Mouse (Mus musculus) MEL (cell line): ENCODE results near the gene Scgb2b27.
"Not testable (repeated sequence)": the region's sequence is repeated elsewhere in the genome, so short reads cannot be mapped to it uniquely, and the experiment has no call there.

Source experiments
- CHD2 ChIP-seq: IDR thresholded peaks from 2 replicates; pipeline ENCODE4 v1.6.1; 2011; ENCODE audit warnings: low read length, improper control_type of control experiment
- CTCF ChIP-seq, 3 experiments: IDR thresholded peaks in 2 of 3; conservative IDR thresholded peaks in 1 of 3; 2 replicates each; pipeline ENCODE4 v1.5.1; 2011 to 2012; ENCODE audit warnings: low read length in 3 of 3, low read depth in 2 of 3, mild to moderate bottlenecking in 2 of 3, improper control_type of control experiment in 1 of 3, inconsistent platforms in 1 of 3, mixed read lengths in 1 of 3, moderate library complexity in 1 of 3; ENCODE audit not compliant: control insufficient read depth in 1 of 3, insufficient read depth in 1 of 3, poor library complexity in 1 of 3, severe bottlenecking in 1 of 3
- GABPA ChIP-seq: IDR thresholded peaks from 2 replicates; pipeline ENCODE4 v1.6.1; 2012; ENCODE audit warnings: low read depth, mild to moderate bottlenecking, inconsistent platforms, low read length, improper control_type of control experiment, moderate library complexity
- MAZ ChIP-seq: IDR thresholded peaks from 2 replicates; pipeline ENCODE4 v1.6.1; 2012; ENCODE audit warnings: low read depth, mild to moderate bottlenecking, inconsistent platforms, low read length, improper control_type of control experiment
- POLR2A ChIP-seq, 2 experiments: IDR thresholded peaks; 2 replicates each; pipeline ENCODE4 v1.6.1; 2011 to 2012; ENCODE audit warnings: low read length in 2 of 2, mild to moderate bottlenecking in 2 of 2, control low read depth in 1 of 2, improper control_type of control experiment in 1 of 2, low read depth in 1 of 2, moderate library complexity in 1 of 2; ENCODE audit not compliant: control insufficient read depth in 1 of 2, insufficient read depth in 1 of 2, poor library complexity in 1 of 2
- USF1 ChIP-seq: IDR thresholded peaks from 2 replicates; pipeline ENCODE4 v1.6.1; 2014; ENCODE audit warnings: low read depth, mild to moderate bottlenecking, inconsistent platforms, low read length, improper control_type of control experiment, moderate library complexity
- ZNF384 ChIP-seq: IDR thresholded peaks from 2 replicates; pipeline ENCODE4 v1.6.1; 2012; ENCODE audit warnings: low read depth, mild to moderate bottlenecking, inconsistent platforms, low read length, improper control_type of control experiment

DNA sequence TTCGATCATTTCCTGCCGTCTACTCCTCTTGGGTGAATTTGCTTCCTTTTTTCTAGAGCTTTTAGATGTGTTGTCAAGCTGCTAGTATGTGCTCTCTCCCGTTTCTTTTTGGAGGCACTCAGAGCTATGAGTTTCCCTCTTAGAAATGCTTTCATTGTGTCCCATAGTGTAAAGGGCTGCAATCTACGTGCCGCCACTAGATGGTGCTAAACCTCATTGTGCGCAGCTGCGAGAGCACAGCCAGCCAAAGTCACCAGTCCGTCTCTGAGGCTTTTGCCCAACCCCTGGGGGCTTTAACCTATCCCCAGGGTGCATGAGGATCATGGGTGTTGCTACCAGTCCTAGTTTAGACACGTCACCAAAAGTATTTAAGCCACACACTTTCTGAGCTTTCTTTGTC lies 31.5 kb downstream of the Scgb2b27 start:
- TF ChIP-seq GABPA; CHD2; CTCF (IDR thresholded peaks at IDR 0.05 in 2 of 3, conservative IDR thresholded peaks at IDR 0.05 in 1 of 3; ENCODE audit: control insufficient read depth in 1 of 3, insufficient read depth in 1 of 3, low read depth in 2 of 3, low read length in 3 of 3, poor library complexity in 1 of 3, severe bottlenecking in 1 of 3); POLR2A (IDR thresholded peaks at IDR 0.05; ENCODE audit: control insufficient read depth in 1 of 2, insufficient read depth in 1 of 2, low read depth in 1 of 2, low read length in 2 of 2, poor library complexity in 1 of 2); ZNF384; USF1; MAZ: not testable (repeated sequence)
